Mouse (Mus musculus): ENCODE measurements around the gene Clba1.

- TF ChIP-seq CTCF (conservative IDR thresholded peaks at IDR 0.05; ENCODE audit: low read length) (no peak), NANOG (IDR thresholded peaks at IDR 0.05; ENCODE audit: borderline replicate concordance, low read length) (no peak), POU5F1 (IDR thresholded peaks at IDR 0.05; ENCODE audit: borderline replicate concordance, low read length) (no peak)
These were observed 17.7 kb upstream of the Clba1 start for GRCm38 (mm10) chr12:112791026-112791425.

Measured in E14TG2a.4 (cell line).